Mouse (Mus musculus): ENCODE data around the gene Nfia. TPM values are rescaled to one million over a fixed set of nuclear protein-coding genes. Genes with fewer than 3 reads are reported as not detected.

Nfia gene
- polyA plus RNA-seq, 1 experiment from 2014 or later = 56.7 TPM

GRCm38 (mm10) chr4:97900256-97900944 lies 127.9 kb downstream of the Nfia start:
- Histone ChIP-seq H3K4me1 (replicated peaks) (peaks cover 18% of the 10 kb centered on the region), H3K27me3 (no peaks in the 10 kb centered on the region), H3K9ac (replicated peaks) (no peak overlapping the region), H3K4me2 (no peak overlapping the region), H3K36me3 (0 out of 2 replicates have a peak, but pooled peaks cover 3% of the 10 kb centered on the region), H3K4me3 (replicated peaks) (no peak overlapping the region), H3K27ac (no peak overlapping the region), H3K9me3 (no peaks in the 10 kb centered on the region)
- ATAC-seq (ENCODE audit: insufficient number of reproducible peaks, insufficient read depth, low FRiP score, low TSS enrichment, low read depth) = no peak
- 79% methylated on average over 12 of the region's 12 CpGs for WGBS

DNA sequence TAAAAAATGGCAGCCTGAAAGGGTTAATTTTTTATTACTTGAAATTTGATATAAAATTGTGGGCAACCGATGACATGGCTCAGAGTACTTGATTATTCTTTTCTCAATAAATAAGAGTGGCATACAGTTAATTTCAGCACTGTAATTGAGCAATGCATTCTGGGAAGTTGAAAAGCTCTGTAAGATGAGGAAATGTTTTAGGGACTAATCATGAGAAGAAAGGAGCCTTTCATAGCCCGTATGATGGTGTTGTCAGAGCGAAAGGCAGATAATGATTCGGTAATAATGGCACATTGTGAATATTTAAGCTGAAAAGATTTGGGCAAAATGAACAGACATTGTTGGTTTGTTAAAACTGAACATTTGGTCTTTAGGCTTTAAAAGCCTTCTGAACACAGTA lies 133.3 kb downstream of the Nfia start:
- no peak overlapping the region for H3K9ac ChIP-seq (replicated peaks)
- no peak for ATAC-seq (ENCODE audit: insufficient number of reproducible peaks, insufficient read depth, low FRiP score, low TSS enrichment, low read depth)
- no peak overlapping the region for H3K4me3 ChIP-seq (replicated peaks)
- H3K4me1 ChIP-seq (replicated peaks) = peaks cover 36% of the 10 kb centered on the region
- H3K9me3 ChIP-seq = no peaks in the 10 kb centered on the region
- WGBS = 59% methylated on average over 4 of the region's 4 CpGs
- H3K27ac ChIP-seq = no peak overlapping the region
- H3K4me2 ChIP-seq = no peak overlapping the region
- no peaks in the 10 kb centered on the region for H3K27me3 ChIP-seq
- H3K36me3 ChIP-seq = peaks cover 3% of the 10 kb centered on the region; the same call in 1 of the 2 replicates

DNA sequence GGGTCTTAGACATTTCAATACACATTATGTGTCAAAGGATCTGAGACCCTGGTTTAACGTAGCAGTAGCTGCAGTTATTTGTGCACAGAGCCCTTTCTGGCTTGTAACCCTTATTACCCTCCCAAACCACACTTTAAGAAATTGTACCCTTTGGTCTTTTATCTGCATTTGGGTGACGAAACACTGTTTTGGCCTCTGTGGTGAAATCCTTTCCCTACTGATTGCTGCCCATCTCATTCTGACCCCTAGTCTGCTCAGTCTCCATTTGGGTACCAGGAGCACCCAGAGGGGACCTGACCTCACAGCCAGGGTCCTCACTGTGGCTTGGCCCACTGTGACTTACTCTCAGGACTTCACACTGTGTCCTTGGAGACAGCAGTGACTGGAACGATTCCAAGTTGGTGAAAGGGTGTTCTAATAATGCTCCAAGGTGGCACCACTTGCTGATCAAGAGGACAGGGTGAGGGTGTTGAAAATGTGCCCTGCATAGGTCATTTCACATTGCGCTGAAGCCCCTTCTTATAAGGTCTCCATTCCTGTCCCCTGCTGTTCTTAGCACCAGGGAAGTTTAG lies 136.1 kb downstream of the Nfia start:
- Histone ChIP-seq H3K9ac (replicated peaks) (no peak overlapping the region), H3K36me3 (peaks cover 5% of the 10 kb centered on the region; the same call in 1 of the 2 replicates), H3K4me2 (no peak overlapping the region), H3K4me3 (replicated peaks) (no peak overlapping the region), H3K4me1 (replicated peaks) (peaks cover 30% of the 10 kb centered on the region), H3K9me3 (no peaks in the 10 kb centered on the region), H3K27ac (no peak overlapping the region), H3K27me3 (no peaks in the 10 kb centered on the region)
- ATAC-seq (ENCODE audit: insufficient number of reproducible peaks, insufficient read depth, low FRiP score, low TSS enrichment, low read depth) = no peak
- 58% methylated on average over 4 of the region's 4 CpGs for WGBS

DNA sequence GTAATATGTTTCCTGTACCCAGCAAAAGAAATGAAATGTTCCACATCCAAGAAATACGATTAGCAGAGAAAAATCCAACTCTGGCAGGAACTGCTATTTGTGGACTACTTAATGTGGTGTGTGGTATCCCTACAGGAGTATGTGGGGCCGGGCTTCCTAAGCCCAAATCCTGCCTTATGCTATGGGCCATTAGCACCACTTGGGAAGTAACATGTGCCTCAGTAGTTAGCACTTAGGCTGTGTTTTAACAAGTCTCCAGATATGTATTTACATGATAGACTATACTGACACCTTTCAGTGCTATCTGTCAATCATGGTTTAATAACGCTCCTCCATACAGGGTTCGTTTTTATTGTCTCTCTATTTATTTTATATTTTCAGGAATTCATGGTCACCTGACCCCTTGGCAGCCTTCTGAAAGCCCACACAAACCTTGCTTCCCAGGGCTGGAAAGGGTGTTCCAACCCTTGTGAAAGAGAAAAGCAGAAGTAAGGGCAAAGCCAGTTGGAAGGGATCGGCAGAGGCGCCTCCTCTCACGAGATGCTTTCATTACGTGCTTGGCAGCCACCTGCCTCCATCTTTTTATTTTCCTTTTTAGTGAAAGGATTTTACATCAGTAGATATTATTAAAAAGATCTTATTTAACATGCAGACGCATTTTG lies 137.7 kb downstream of the Nfia start:
- Histone ChIP-seq H3K36me3 (peaks cover 5% of the 10 kb centered on the region; the same call in 1 of the 2 replicates), H3K27me3 (no peaks in the 10 kb centered on the region), H3K9me3 (no peaks in the 10 kb centered on the region), H3K27ac (no peak overlapping the region), H3K4me2 (no peak overlapping the region), H3K4me1 (replicated peaks) (peaks cover 26% of the 10 kb centered on the region), H3K9ac (replicated peaks) (no peak overlapping the region), H3K4me3 (replicated peaks) (no peak overlapping the region)
- 89% methylated on average over 9 of the region's 9 CpGs for WGBS
- peak; percentile 31; the same call in 1 of the 2 replicates for ATAC-seq (ENCODE audit: insufficient number of reproducible peaks, insufficient read depth, low FRiP score, low TSS enrichment, low read depth)

DNA sequence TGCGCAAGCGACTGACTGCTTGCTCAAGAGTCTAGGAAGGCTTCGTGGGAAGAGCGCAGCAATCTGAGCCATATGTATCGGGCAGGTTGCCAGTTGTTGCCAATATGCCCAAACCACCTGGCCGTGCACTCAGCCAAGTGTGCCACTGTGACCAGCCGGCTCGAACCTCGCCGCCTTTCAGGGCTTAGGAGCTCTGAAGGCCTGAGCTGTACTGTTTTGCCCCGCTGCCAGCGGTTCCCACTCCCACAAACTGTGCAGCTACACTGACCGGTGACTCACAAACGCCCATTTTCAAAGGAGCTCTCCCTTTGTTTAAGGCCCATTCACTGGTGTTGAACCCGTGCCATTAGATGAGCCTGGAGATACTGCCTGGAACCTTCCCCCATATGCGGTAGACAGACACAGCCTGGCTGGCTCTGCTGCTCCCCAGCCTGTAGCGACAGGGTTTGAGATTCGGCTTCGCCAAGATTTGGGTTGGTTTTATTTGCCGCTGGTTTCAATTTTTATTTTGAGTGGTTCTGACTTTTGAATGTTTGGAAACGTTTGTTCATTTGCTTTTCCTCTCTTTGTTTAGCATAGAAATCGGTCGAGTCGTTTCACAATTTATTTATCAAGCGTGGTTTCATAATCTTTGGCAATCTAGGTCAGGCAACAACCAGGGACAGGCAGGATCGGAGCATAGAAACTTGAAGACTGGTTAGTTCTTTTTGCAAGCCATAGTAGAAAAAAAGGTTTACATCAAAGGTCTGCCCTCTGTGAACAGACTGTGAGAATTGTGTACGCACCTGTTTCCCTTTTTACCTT lies 138.4 kb downstream of the Nfia start:
- H3K4me2 ChIP-seq = no peak overlapping the region
- H3K9ac ChIP-seq (replicated peaks) = no peak overlapping the region
- H3K36me3 ChIP-seq = peaks cover 5% of the 10 kb centered on the region; the same call in 1 of the 2 replicates
- no peak overlapping the region for H3K4me3 ChIP-seq (replicated peaks)
- H3K9me3 ChIP-seq = no peaks in the 10 kb centered on the region
- ATAC-seq (ENCODE audit: insufficient number of reproducible peaks, insufficient read depth, low FRiP score, low TSS enrichment, low read depth) = no peak
- H3K27me3 ChIP-seq = no peaks in the 10 kb centered on the region
- peaks cover 32% of the 10 kb centered on the region for H3K4me1 ChIP-seq (replicated peaks)
- no peak overlapping the region for H3K27ac ChIP-seq
- WGBS = 91% methylated on average over 27 of the region's 27 CpGs

DNA sequence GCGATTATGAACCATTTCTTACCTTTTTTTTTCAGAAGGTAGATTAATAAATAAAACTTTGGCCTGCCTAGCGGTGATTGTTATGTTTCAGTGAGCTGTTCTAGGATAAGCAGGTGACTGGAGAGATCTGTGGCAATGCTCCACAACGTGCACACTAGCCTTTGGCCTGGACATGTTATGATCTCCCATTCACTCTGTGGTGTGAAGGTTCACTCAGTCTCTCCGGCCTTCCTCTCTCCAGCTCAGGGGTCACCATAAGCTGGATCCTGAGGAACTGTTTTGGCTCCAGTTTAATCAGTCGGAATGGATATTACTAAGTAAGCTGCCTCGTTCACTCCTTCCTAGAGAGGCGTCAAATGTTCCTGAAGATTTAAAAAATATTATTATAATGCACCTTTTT lies 139.2 kb downstream of the Nfia start:
- WGBS = 92% methylated on average over 7 of the region's 7 CpGs
- Histone ChIP-seq H3K4me1 (replicated peaks) (peaks cover 26% of the 10 kb centered on the region), H3K36me3 (peaks cover 5% of the 10 kb centered on the region; the same call in 1 of the 2 replicates), H3K4me3 (replicated peaks) (no peak overlapping the region), H3K27ac (no peak overlapping the region), H3K9me3 (no peaks in the 10 kb centered on the region), H3K27me3 (no peaks in the 10 kb centered on the region), H3K9ac (replicated peaks) (no peak overlapping the region), H3K4me2 (no peak overlapping the region)
- ATAC-seq (ENCODE audit: insufficient number of reproducible peaks, insufficient read depth, low FRiP score, low TSS enrichment, low read depth) = no peak

DNA sequence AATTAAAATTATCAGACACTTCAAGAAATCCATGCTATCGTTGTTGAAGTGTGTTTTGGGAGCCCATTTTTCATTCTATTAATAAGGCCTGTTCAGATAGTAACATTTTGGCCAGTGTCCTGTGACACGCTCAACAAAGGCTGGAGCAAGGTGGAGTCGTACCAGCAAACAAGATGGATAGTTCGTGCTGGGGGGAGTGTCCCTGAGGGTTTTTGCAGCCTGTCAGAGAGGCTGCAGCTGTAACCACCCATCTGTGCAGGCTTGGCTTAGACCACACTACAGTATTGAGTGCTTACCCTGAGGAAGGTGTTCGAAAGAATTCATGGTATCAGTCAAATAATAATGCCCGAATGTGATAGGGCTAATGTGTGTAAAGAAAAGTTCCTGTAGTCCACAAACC lies 139.6 kb downstream of the Nfia start:
- no peak for ATAC-seq (ENCODE audit: insufficient number of reproducible peaks, insufficient read depth, low FRiP score, low TSS enrichment, low read depth)
- Histone ChIP-seq H3K9me3 (no peaks in the 10 kb centered on the region), H3K9ac (replicated peaks) (no peak overlapping the region), H3K4me3 (replicated peaks) (no peak overlapping the region), H3K4me1 (replicated peaks) (peaks cover 26% of the 10 kb centered on the region), H3K4me2 (no peak overlapping the region), H3K27ac (no peak overlapping the region), H3K36me3 (peaks cover 5% of the 10 kb centered on the region; the same call in 1 of the 2 replicates), H3K27me3 (no peaks in the 10 kb centered on the region)
- 85% methylated on average over 6 of the region's 6 CpGs for WGBS

GRCm38 (mm10) chr4:97912560-97912959 lies 140.0 kb downstream of the Nfia start:
- Histone ChIP-seq H3K27me3 (no peaks in the 10 kb centered on the region), H3K4me1 (replicated peaks) (peaks cover 23% of the 10 kb centered on the region), H3K4me3 (replicated peaks) (no peak overlapping the region), H3K36me3 (peaks cover 5% of the 10 kb centered on the region; the same call in 1 of the 2 replicates), H3K9me3 (no peaks in the 10 kb centered on the region), H3K9ac (replicated peaks) (no peak overlapping the region), H3K4me2 (no peak overlapping the region), H3K27ac (no peak overlapping the region)
- 94% methylated on average over 11 of the region's 11 CpGs for WGBS
- no peak for ATAC-seq (ENCODE audit: insufficient number of reproducible peaks, insufficient read depth, low FRiP score, low TSS enrichment, low read depth)

DNA sequence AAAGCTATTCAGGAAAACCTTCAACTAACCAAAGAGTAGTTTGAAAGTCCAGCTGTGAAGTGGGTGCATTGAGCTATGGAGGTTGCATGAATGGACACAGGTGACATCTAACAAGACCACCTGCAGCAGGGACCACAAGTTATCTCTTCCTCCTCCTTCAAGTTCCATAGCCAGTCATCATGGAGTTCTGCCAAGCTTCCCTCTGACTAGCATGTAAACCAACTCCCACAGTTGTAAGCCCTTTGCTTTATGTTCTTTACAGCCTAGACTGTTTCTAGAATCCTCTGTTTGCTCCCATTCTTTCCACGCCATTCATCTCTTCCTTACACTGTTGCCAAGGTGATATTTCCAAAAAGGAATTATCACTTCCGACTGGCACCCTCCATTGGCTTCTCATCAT lies 141.8 kb downstream of the Nfia start:
- Histone ChIP-seq H3K4me2 (no peak overlapping the region), H3K36me3 (peaks cover 5% of the 10 kb centered on the region; the same call in 1 of the 2 replicates), H3K27ac (no peak overlapping the region), H3K4me3 (replicated peaks) (no peak overlapping the region), H3K9ac (replicated peaks) (no peak overlapping the region), H3K27me3 (no peaks in the 10 kb centered on the region), H3K4me1 (replicated peaks) (peaks cover 13% of the 10 kb centered on the region), H3K9me3 (no peaks in the 10 kb centered on the region)
- ATAC-seq (ENCODE audit: insufficient number of reproducible peaks, insufficient read depth, low FRiP score, low TSS enrichment, low read depth) = no peak
- 93% methylated on average over 2 of the region's 2 CpGs for WGBS

DNA sequence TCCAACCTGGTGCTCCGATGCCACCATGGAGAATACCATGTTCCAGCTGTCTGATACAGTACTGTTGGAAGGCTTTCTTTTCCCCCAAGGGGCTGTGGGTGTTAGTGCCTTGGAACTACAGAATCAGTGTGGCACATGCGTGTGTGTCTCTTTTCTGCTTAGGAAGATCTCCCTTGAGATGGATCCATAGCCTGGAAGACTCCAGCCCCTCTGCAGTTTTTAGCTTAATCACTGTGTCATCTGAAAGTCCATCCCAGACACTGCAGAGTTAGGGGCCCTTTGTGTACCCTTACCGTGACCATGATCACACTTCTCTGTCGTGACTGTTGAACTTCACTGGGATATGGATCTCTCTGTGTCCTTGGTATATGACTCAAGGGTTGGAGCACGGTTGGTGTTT lies 142.2 kb downstream of the Nfia start:
- Histone ChIP-seq H3K4me1 (replicated peaks) (peaks cover 13% of the 10 kb centered on the region), H3K36me3 (peaks cover 5% of the 10 kb centered on the region; the same call in 1 of the 2 replicates), H3K4me2 (no peak overlapping the region), H3K27ac (no peak overlapping the region), H3K27me3 (no peaks in the 10 kb centered on the region), H3K9ac (replicated peaks) (no peak overlapping the region), H3K4me3 (replicated peaks) (no peak overlapping the region), H3K9me3 (no peaks in the 10 kb centered on the region)
- no peak for ATAC-seq (ENCODE audit: insufficient number of reproducible peaks, insufficient read depth, low FRiP score, low TSS enrichment, low read depth)
- 91% methylated on average over 5 of the region's 5 CpGs for WGBS

DNA sequence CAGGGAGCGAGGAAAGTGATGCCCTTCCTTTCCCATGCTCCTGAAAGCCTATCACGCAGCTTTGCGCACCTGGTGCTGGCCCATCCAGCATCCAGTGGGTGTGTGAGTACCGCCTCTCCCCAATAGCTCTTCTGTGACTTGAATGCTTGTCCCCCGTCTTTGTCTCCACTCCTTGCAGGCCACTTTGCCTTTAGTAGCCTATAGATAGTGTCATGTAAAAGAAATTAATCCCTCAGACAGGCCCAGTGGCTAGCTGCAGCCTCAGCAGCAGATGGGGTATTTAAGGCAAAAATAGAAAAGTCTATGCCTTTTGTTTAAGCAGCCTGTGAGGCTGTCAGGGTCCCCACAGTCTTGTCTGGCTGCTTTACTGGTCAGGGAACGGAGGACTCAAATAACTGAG lies 145.0 kb downstream of the Nfia start:
- Histone ChIP-seq H3K4me3 (replicated peaks) (no peak overlapping the region), H3K4me2 (no peak overlapping the region), H3K9me3 (no peaks in the 10 kb centered on the region), H3K9ac (replicated peaks) (no peak overlapping the region), H3K4me1 (replicated peaks) (peaks cover 21% of the 10 kb centered on the region), H3K27me3 (no peaks in the 10 kb centered on the region), H3K27ac (no peak overlapping the region), H3K36me3 (no peaks in the 10 kb centered on the region)
- ATAC-seq (ENCODE audit: insufficient number of reproducible peaks, insufficient read depth, low FRiP score, low TSS enrichment, low read depth) = no peak; the same call in 1 of the 2 replicates
- 70% methylated on average over 6 of the region's 6 CpGs for WGBS

Measured in limb, embryonic 12.5 days (tissue).